Mouse (Mus musculus) neural tube, embryonic 13.5 days (tissue): Measurements from ENCODE around the gene Upk1a. TPM values are rescaled to one million over a fixed set of nuclear protein-coding genes. Genes with fewer than 3 reads are reported as not detected.

Experiments
- microRNA-seq: library from miRNA; unstranded; fragments of <30 nt; microRNA quantifications from one replicate; pipeline ENCODE4, GENCODE M21; 2016
- polyA plus RNA-seq: library from polyadenylated mRNA; unstranded; fragments of >200 nt; fragmentation: Nextera tagmentation; extraction: Ambion mirVana; gene quantifications from 2 replicates; pipeline ENCODE4 v1.2.1, GENCODE M21; 2015

Upk1a gene
- polyA plus RNA-seq, 1 experiment from 2014 or later, result 0.49 TPM

Small RNA genes within 50 kb of the gene (microRNA-seq; reads per million reads assigned to microRNA genes)
- gene Mir3569, result not detected

Other genes starting within 250 kb of the Upk1a start
- gene Tyrobp, start 199.1 kb downstream of the Upk1a start, polyA plus RNA-seq, result 35.3 and 40.8 TPM in 2 replicates
- gene Hcst, start 193.0 kb downstream of the Upk1a start, polyA plus RNA-seq, result 1.0 TPM in 1 of 2 replicates, not detected in the other
- gene Nfkbid, start 191.1 kb downstream of the Upk1a start, polyA plus RNA-seq, result 1.9 and 2.8 TPM in 2 replicates
- gene Aplp1, start 167.3 kb downstream of the Upk1a start, polyA plus RNA-seq, result 528 and 571 TPM in 2 replicates
- 3.3 and 3.9 TPM in 2 replicates for gene Kirrel2, start 155.2 kb downstream of the Upk1a start, polyA plus RNA-seq
- gene Nphs1, start 154.5 kb downstream of the Upk1a start, polyA plus RNA-seq, result 0.77 and 1.0 TPM in 2 replicates
- not detected in 2 replicates for gene Prodh2, start 119.2 kb downstream of the Upk1a start, polyA plus RNA-seq
- 86.8 and 95.2 TPM in 2 replicates for gene Arhgap33, start 77.8 kb downstream of the Upk1a start, polyA plus RNA-seq
- gene Hspb6, start 60.7 kb downstream of the Upk1a start, polyA plus RNA-seq, result 6.6 TPM in 2 replicates
- gene Proser3, start 60.5 kb downstream of the Upk1a start, polyA plus RNA-seq, result 6.7 and 8.6 TPM in 2 replicates
- 60.9 and 62.9 TPM in 2 replicates for gene Lin37, start 53.0 kb downstream of the Upk1a start, polyA plus RNA-seq
- gene U2af1l4, start 49.5 kb downstream of the Upk1a start, polyA plus RNA-seq, result 92.6 and 113 TPM in 2 replicates
- gene Gm49396, start 49.5 kb downstream of the Upk1a start, polyA plus RNA-seq, result 14.5 and 15.1 TPM in 2 replicates
- 126 and 147 TPM in 2 replicates for gene Psenen, start 49.2 kb downstream of the Upk1a start, polyA plus RNA-seq
- gene Igflr1, start 47.4 kb downstream of the Upk1a start, polyA plus RNA-seq, result 4.8 and 6.0 TPM in 2 replicates
- 9.0 and 9.9 TPM in 2 replicates for gene Kmt2b, start 24.1 kb downstream of the Upk1a start, polyA plus RNA-seq
- 0.36 and 0.50 TPM in 2 replicates for gene Zbtb32, start 13.9 kb downstream of the Upk1a start, polyA plus RNA-seq
- 1,295 and 1,305 TPM in 2 replicates for gene Cox6b1, start 13.3 kb upstream of the Upk1a start, polyA plus RNA-seq
- not detected in 2 replicates for gene Etv2, start 23.0 kb upstream of the Upk1a start, polyA plus RNA-seq
- gene Rbm42, start 37.5 kb upstream of the Upk1a start, polyA plus RNA-seq, result 137 and 142 TPM in 2 replicates
- 22.0 and 22.7 TPM in 2 replicates for gene Haus5, start 52.1 kb upstream of the Upk1a start, polyA plus RNA-seq
- gene Pmis2, start 58.8 kb upstream of the Upk1a start, polyA plus RNA-seq, result not detected in 2 replicates
- not detected in 2 replicates for gene 2200002J24Rik, start 86.1 kb upstream of the Upk1a start, polyA plus RNA-seq
- 0.80 and 1.6 TPM in 2 replicates for gene Atp4a, start 99.4 kb upstream of the Upk1a start, polyA plus RNA-seq
- 253 and 272 TPM in 2 replicates for gene Tmem147, start 116.7 kb upstream of the Upk1a start, polyA plus RNA-seq
- 1.6 and 2.9 TPM in 2 replicates for gene Gapdhs, start 130.8 kb upstream of the Upk1a start, polyA plus RNA-seq
- 1.2 and 2.8 TPM in 2 replicates for gene Sbsn, start 138.6 kb upstream of the Upk1a start, polyA plus RNA-seq
- gene Dmkn, start 150.9 kb upstream of the Upk1a start, polyA plus RNA-seq, result 1.0 TPM in 1 of 2 replicates, not detected in the other
- gene Krtdap, start 175.0 kb upstream of the Upk1a start, polyA plus RNA-seq, result 0.85 TPM in 1 of 2 replicates, not detected in the other
- gene Ffar2, start 210.9 kb upstream of the Upk1a start, polyA plus RNA-seq, result 0.32 TPM in 1 of 2 replicates, not detected in the other
- not detected in 2 replicates for gene Ffar3, start 243.3 kb upstream of the Upk1a start, polyA plus RNA-seq
- gene Ffar1, start 248.7 kb upstream of the Upk1a start, polyA plus RNA-seq, result not detected in 2 replicates